Mouse (Mus musculus) frontal cortex, postnatal 14 days (tissue): ENCODE measurements around the gene Npas3.

Experiments
- DNase-seq, 2 experiments: peaks; one replicate each; pipeline ENCODE4 v3.0.0; 2022; ENCODE audit warnings: low spot score in 2 of 2

Npas3 gene

DNA sequence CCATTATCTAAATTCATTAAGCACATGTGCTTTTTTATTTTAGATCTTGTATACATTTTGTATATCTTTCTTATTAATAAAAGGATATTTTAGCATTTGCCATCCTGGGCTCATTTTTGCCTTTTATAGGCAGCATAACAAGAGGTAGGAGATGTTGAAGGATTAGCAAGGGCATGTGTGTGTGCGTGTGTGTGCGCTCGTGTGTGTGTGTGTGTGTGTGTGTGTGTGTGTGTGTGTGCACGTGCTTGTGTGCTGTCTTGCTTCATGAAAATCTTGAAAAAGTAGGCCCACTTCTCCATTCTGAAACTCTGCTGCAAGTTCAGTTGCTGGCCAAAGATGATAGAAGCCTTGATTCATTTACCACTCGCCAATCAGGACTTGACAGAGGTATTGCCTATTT is 338.8 kb downstream of the Npas3 start:
- no peak for DNase-seq

DNA sequence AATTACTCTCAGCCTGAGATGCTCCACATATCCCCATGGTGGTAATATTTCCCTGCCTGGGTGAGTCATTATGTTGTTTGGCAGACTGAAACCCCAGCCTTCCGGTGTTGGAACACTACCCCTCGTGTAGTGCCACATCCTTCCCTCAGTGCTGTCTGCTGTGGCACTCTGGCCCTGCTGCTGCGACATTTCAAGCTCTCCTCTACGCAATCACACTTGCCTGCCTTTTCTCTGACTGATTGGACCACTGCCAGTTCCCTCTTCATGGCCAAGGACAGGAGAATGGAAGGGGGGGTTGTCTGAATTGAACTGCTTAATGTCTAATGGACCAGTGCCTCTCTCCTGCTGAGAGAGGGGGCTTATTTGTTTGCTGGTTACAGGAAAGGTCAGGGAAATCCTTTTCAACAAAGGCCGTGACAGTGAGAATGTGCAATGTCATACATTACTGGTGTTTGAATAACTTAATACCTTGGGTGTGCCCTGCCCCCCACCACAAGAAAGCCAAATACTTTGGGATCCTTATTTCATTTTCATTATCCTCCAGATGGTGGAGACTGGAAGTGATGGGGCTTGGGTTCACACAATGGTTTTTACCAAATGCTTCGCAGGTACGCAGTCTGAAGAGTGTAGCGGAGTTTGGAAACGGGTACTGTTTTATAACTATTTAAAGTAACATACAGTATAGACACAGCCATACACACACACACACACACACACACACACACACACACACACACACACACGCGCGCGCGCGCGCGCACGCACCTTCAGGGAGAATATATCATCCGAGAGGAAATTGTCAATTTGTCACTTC is 339.4 kb downstream of the Npas3 start:
- DNase-seq: peak; percentile 13 to 27

DNA sequence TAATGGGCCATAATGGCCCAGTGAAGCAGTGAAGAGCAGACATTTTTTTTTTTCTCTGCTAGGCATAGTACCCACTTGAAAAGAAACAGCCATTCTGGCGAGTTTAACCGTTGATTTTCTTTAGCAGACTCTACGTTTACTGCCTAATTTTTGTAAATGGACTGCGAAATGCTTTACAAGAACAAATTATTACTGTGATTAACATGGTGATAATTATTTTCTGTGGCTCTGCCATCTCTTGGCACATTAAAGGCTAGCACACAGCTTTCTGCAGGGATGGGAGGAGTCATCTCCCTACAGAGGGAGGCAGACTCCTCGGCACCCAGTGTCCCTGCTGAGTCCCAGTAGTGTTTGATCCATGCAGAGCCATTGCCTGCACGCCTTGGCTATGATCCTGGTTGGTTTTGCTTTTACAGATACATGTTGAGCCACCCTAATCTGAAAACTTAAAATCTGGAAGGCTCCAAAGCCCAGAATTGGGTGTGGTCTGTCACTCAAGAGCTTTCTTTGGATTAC is 341.0 kb downstream of the Npas3 start:
- no peak for DNase-seq

- no peak for DNase-seq
Observed at GRCm38 (mm10) chr12:53605661-53606060, 357.2 kb downstream of the Npas3 start.

GRCm38 (mm10) chr12:53612120-53612519 is 363.6 kb downstream of the Npas3 start:
- no peak for DNase-seq

DNA sequence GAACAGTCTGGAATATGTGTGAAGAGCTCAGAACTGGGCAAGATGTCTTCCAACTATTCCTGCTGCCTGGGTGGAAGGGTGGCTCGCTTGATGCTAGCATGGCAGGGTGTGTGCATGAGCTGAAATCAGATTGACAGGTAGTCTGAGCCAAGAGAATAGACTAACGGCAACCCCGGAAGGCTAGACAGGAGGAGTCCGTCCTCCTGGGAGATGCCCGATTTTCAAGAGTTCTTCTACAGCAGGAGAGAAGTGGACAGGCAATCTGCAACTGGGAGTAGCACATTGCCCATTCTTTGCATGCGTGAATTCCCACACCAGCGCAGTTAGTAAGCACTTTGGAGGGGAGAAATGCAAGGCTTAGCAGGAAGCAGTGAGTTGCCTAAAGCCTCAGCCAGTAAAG is 372.8 kb downstream of the Npas3 start:
- DNase-seq: no peak

DNA sequence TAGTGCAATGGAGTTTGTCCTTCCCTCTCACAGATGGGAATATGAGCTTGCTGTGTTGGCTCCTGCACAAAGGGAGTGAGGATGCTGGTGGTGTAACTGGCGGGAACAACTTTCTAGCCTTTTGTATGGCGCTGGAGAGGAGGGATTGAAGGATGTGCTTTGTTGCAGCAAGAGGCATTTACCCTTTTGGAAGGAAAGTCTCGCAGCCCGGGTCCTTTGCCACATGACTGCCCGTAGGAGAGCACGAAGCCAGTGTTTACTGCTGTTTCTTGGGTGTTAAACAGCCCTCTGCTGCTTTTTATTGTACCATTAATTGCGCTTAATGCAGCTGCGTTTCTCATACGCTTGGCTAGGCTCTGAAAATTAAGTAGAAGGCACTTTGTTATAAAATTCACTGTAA is 375.3 kb downstream of the Npas3 start:
- DNase-seq: no peak

- no peak for DNase-seq
Observed at GRCm38 (mm10) chr12:53624379-53625021, 376.0 kb downstream of the Npas3 start.

DNA sequence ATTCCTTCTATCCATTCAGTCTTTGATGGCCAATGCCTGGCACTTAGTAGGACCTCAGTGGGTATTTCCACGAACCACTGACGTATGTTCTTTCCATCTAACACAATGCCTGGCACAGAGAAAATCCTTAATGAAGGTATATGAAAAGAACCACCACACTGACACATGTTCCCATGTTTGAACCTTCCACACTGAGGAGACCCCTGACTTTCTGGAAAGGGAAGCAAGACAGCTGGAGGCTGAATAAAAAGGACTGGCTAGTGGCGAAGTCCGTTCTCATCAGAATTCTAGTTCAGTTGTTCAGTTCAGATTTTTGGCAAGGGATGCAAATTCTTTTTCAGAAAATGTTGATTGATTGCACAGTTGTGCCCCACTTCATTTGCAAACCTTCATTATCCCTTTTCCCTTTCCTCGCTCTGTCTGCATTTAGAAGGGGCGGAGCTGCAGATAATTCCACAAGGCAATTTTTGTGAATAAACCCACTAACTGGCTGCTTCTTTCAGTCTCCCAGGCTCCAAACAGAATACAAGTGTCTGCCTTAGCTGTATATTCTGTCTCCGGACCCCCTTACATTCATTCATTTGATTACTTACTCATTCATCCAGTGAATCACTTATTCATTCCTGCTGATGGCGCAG is 381.1 kb downstream of the Npas3 start:
- no peak for DNase-seq

GRCm38 (mm10) chr12:53630607-53631006 is 382.1 kb downstream of the Npas3 start:
- no peak for DNase-seq

GRCm38 (mm10) chr12:53631315-53632106 is 383.0 kb downstream of the Npas3 start:
- DNase-seq: no peak

- no peak for DNase-seq
Observed at GRCm38 (mm10) chr12:53638571-53638970, 390.1 kb downstream of the Npas3 start.

GRCm38 (mm10) chr12:53647282-53647681 is 398.8 kb downstream of the Npas3 start:
- DNase-seq: no peak

GRCm38 (mm10) chr12:53656301-53656700 is 407.8 kb downstream of the Npas3 start:
- DNase-seq: no peak

DNA sequence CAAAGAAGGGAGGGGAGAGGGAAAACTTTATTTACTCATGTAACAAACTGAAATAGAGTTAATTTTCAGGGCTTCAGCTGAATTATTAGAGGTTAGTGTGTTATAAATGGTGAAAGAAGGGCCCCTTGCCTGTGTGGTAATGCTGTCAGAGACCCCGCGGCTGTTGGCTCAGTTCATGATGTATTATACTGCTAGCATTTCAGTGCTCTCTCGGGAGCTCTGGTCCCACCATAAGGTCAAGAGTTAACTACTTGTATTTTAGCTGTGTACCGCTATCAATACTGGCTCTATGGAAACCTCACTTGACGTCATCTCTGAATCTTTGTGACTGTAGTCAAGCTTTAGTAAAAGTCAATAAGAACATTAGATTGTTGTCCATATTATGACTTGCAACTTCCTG is 415.6 kb downstream of the Npas3 start:
- no peak for DNase-seq

GRCm38 (mm10) chr12:53671846-53672245 is 423.4 kb downstream of the Npas3 start:
- DNase-seq: no peak

GRCm38 (mm10) chr12:53677091-53677630 is 428.7 kb downstream of the Npas3 start:
- DNase-seq: no peak

- DNase-seq: no peak
Observed at GRCm38 (mm10) chr12:53678166-53678565, 429.7 kb downstream of the Npas3 start.

GRCm38 (mm10) chr12:53679161-53679560 is 430.7 kb downstream of the Npas3 start:
- no peak for DNase-seq

DNA sequence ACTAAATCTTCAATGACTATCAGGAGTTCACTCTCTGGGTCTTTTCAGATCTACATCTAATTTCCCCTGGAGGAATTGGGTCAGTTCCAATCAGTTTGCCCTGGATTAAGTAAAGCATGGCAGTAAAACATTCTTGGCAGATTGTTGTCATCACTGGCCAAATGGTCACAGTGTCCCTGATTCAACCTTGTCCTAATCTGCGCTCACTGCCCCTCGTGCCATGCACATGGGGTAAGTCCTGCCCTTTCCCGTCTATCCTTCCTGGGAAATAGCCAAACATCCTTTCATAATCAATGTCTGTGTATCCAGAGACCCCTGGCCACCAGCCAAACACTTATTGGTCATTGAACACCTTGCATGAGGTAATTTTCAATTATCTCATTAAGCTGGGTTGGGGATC is 432.0 kb downstream of the Npas3 start:
- no peak for DNase-seq

DNA sequence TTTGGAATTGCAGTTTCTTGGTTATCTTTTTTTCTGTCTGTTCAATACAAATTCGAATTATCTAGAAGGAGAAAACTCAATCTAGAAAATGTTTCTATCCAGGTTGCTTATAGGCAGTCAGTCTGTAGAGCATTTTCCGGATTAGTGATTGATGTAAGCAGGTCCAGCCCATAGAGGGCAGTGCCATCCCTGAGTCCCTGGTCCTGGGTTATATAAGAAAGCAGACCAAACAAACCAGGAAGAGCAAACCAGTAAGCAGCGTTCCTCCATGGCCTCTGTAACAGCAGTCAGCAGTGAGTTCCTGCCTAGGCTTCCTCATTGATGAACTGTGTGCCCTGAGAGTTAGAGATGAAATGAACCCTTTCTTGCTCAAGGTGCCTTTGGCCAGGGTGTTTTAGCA is 433.6 kb downstream of the Npas3 start:
- DNase-seq: no peak

- no peak for DNase-seq
Observed at GRCm38 (mm10) chr12:53692471-53692870, 444.0 kb downstream of the Npas3 start.
